Mouse (Mus musculus) stomach, embryonic 16.5 days (tissue): ENCODE data around the gene Tnfaip8l3. TPM values are rescaled to one million over a fixed set of nuclear protein-coding genes. Genes with fewer than 3 reads are reported as not detected.

Experiments used
- ATAC-seq: fragments of 200-750 bp; cut with Nextera tagmentation; 2 replicates; pipeline ENCODE4 v1.8.0; 2017; ENCODE audit warnings: moderate number of reproducible peaks, moderate TSS enrichment; ENCODE audit not compliant: insufficient read depth, low FRiP score
- H3K27ac ChIP-seq: fragments of 300-500 bp; sonication (generic); 2 replicates; pipeline ENCODE4 v1.5.1; 2014; ENCODE audit warnings: low read length
- H3K27me3 ChIP-seq: fragments of 300-500 bp; sonication (generic); 2 replicates; pipeline ENCODE4 v1.6.1; 2014; ENCODE audit warnings: low read length, control low read depth, mixed read lengths; ENCODE audit not compliant: control insufficient read depth, insufficient read depth
- H3K36me3 ChIP-seq: fragments of 300-500 bp; sonication (generic); 2 replicates; pipeline ENCODE4 v1.6.1; 2014; ENCODE audit warnings: low read length; ENCODE audit not compliant: control insufficient read depth, insufficient read depth
- H3K4me1 ChIP-seq: fragments of 300-500 bp; sonication (generic); 2 replicates; pipeline ENCODE4 v1.6.1; 2014; ENCODE audit warnings: low read length, control low read depth, mixed read lengths; ENCODE audit not compliant: control insufficient read depth, insufficient read depth
- H3K4me2 ChIP-seq: fragments of 300-500 bp; sonication (generic); 2 replicates; pipeline ENCODE4 v1.6.1; 2014; ENCODE audit warnings: low read depth, low read length, mixed read lengths
- H3K4me3 ChIP-seq: fragments of 300-500 bp; sonication (generic); replicated peaks from 2 replicates; pipeline ENCODE4 v1.5.1; 2014; ENCODE audit warnings: mild to moderate bottlenecking, low read length
- H3K9ac ChIP-seq: fragments of 300-500 bp; sonication (generic); 2 replicates; pipeline ENCODE4 v1.6.1; 2014; ENCODE audit warnings: low read length
- H3K9me3 ChIP-seq: fragments of 300-500 bp; sonication (generic); replicated peaks from 2 replicates; pipeline ENCODE4 v1.6.1; 2016; ENCODE audit warnings: low read length, control low read depth; ENCODE audit not compliant: control insufficient read depth
- WGBS: fragments of 180-500 bp; shearing (Covaris S2); extraction: QIAGEN DNeasy Blood & Tissue Kit; methylation state at CpG from one replicate; pipeline ENCODE4 v1.1.7; 2014; 5-methylcytosine and 5-hydroxymethylcytosine counted together
- polyA plus RNA-seq: library from polyadenylated mRNA; unstranded; fragments of >200 nt; fragmentation: Nextera tagmentation; extraction: Ambion mirVana; gene quantifications from 2 replicates; pipeline ENCODE4 v1.2.1, GENCODE M21; 2015

Tnfaip8l3 gene
- polyA plus RNA-seq, 1 experiment from 2014 or later: 0.05 TPM

GRCm38 (mm10) chr9:54069204-54069603 is 1.0 kb upstream of the Tnfaip8l3 start:
- peak overlapping the region; percentile 54 for H3K4me3 ChIP-seq
- no peak for ATAC-seq
- no peaks in the 10 kb centered on the region for H3K36me3 ChIP-seq
- H3K9me3 ChIP-seq: no peaks in the 10 kb centered on the region
- peak overlapping the region; percentile 95 for H3K4me2 ChIP-seq
- whole genome bisulfite sequencing: 36% methylated on average over 5 of the region's 5 CpGs
- H3K27ac ChIP-seq: no peak overlapping the region
- peak overlapping the region; percentile 46 for H3K9ac ChIP-seq
- H3K4me1 ChIP-seq: peaks cover 12% of the 10 kb centered on the region
- peaks cover 22% of the 10 kb centered on the region for H3K27me3 ChIP-seq

GRCm38 (mm10) chr9:54068777-54069176 is 589 bp upstream of the Tnfaip8l3 start:
- Histone ChIP-seq H3K36me3 (no peaks in the 10 kb centered on the region), H3K9ac (peak overlapping the region; percentile 66), H3K9me3 (no peaks in the 10 kb centered on the region), H3K27me3 (peaks cover 22% of the 10 kb centered on the region), H3K4me1 (peaks cover 12% of the 10 kb centered on the region), H3K4me2 (peak overlapping the region; percentile 95), H3K4me3 (peak overlapping the region; percentile 54), H3K27ac (no peak overlapping the region)
- peak; percentile 86; the same call in 1 of the 2 replicates for ATAC-seq
- under 1% methylated on average over 11 of the region's 11 CpGs for WGBS

GRCm38 (mm10) chr9:54067642-54068031 is 551 bp downstream of the Tnfaip8l3 start:
- Histone ChIP-seq H3K36me3 (no peaks in the 10 kb centered on the region), H3K9me3 (no peaks in the 10 kb centered on the region), H3K4me1 (peaks cover 12% of the 10 kb centered on the region), H3K9ac (peak overlapping the region; percentile 66), H3K4me3 (peak overlapping the region; percentile 54), H3K4me2 (peak overlapping the region; percentile 95), H3K27ac (no peak overlapping the region), H3K27me3 (peaks cover 22% of the 10 kb centered on the region)
- WGBS: 4% methylated on average over 16 of the region's 16 CpGs
- ATAC-seq: no peak

GRCm38 (mm10) chr9:54064836-54065235 is 3.4 kb downstream of the Tnfaip8l3 start:
- no peak overlapping the region for H3K27ac ChIP-seq
- 56% methylated on average over 3 of the region's 3 CpGs for WGBS
- no peaks in the 10 kb centered on the region for H3K36me3 ChIP-seq
- no peaks in the 10 kb centered on the region for H3K9me3 ChIP-seq
- no peak for ATAC-seq
- H3K4me3 ChIP-seq: no peak overlapping the region
- no peak overlapping the region for H3K9ac ChIP-seq
- H3K4me1 ChIP-seq: peaks cover 12% of the 10 kb centered on the region
- peaks cover 22% of the 10 kb centered on the region for H3K27me3 ChIP-seq
- no peak overlapping the region for H3K4me2 ChIP-seq

- Histone ChIP-seq H3K4me2 (no peak overlapping the region), H3K4me3 (no peak overlapping the region), H3K4me1 (peaks cover 8% of the 10 kb centered on the region), H3K27ac (no peak overlapping the region), H3K9me3 (no peaks in the 10 kb centered on the region), H3K9ac (no peak overlapping the region), H3K36me3 (no peaks in the 10 kb centered on the region), H3K27me3 (peaks cover 20% of the 10 kb centered on the region)
- 81% methylated on average over 3 of the region's 3 CpGs for WGBS
- ATAC-seq: no peak
Observed at GRCm38 (mm10) chr9:54063655-54064054, 4.5 kb downstream of the Tnfaip8l3 start.

- H3K4me1 ChIP-seq: no peaks in the 10 kb centered on the region
- peaks cover 4% of the 10 kb centered on the region; the same call in 1 of the 2 replicates for H3K27me3 ChIP-seq
- no peaks in the 10 kb centered on the region for H3K36me3 ChIP-seq
- H3K27ac ChIP-seq: no peak overlapping the region
- ATAC-seq: no peak
- 73% methylated on average over 5 of the region's 5 CpGs for WGBS
- no peak overlapping the region for H3K9ac ChIP-seq
- H3K4me3 ChIP-seq: no peak overlapping the region
- no peak overlapping the region for H3K4me2 ChIP-seq
- H3K9me3 ChIP-seq: no peaks in the 10 kb centered on the region
Observed at GRCm38 (mm10) chr9:54061666-54062065, 6.5 kb downstream of the Tnfaip8l3 start.

- ATAC-seq: peak; percentile 79; the same call in 1 of the 2 replicates
- H3K27ac ChIP-seq: no peak overlapping the region
- H3K36me3 ChIP-seq: no peaks in the 10 kb centered on the region
- no peak overlapping the region for H3K4me2 ChIP-seq
- no peaks in the 10 kb centered on the region for H3K27me3 ChIP-seq
- WGBS: 51% methylated on average over 3 of the region's 3 CpGs
- no peak overlapping the region for H3K9ac ChIP-seq
- H3K9me3 ChIP-seq: no peaks in the 10 kb centered on the region
- H3K4me3 ChIP-seq: no peak overlapping the region
- H3K4me1 ChIP-seq: no peaks in the 10 kb centered on the region
Observed at GRCm38 (mm10) chr9:54051298-54052068, 16.7 kb downstream of the Tnfaip8l3 start.

- no peak overlapping the region for H3K27ac ChIP-seq
- no peaks in the 10 kb centered on the region for H3K9me3 ChIP-seq
- H3K27me3 ChIP-seq: no peaks in the 10 kb centered on the region
- no peak for ATAC-seq
- no peaks in the 10 kb centered on the region for H3K4me1 ChIP-seq
- WGBS: 73% methylated on average over 5 of the region's 5 CpGs
- H3K36me3 ChIP-seq: no peaks in the 10 kb centered on the region
- H3K9ac ChIP-seq: no peak overlapping the region
- H3K4me2 ChIP-seq: no peak overlapping the region
- no peak overlapping the region for H3K4me3 ChIP-seq
Observed at GRCm38 (mm10) chr9:54048978-54049377, 19.2 kb downstream of the Tnfaip8l3 start.

GRCm38 (mm10) chr9:54043067-54043466 is 25.1 kb downstream of the Tnfaip8l3 start:
- no peak overlapping the region for H3K4me2 ChIP-seq
- 88% methylated on average over 5 of the region's 5 CpGs for WGBS

More at GRCm38 (mm10) chr9:54043067-54043466, 25.1 kb downstream of the Tnfaip8l3 start:
- no peak overlapping the region for H3K27ac ChIP-seq
- no peaks in the 10 kb centered on the region for H3K27me3 ChIP-seq
- no peaks in the 10 kb centered on the region for H3K9me3 ChIP-seq
- H3K9ac ChIP-seq: no peak overlapping the region
- ATAC-seq: no peak
- no peak overlapping the region for H3K4me3 ChIP-seq
- H3K36me3 ChIP-seq: no peaks in the 10 kb centered on the region
- no peaks in the 10 kb centered on the region for H3K4me1 ChIP-seq
